Mouse (Mus musculus) midbrain, embryonic 14.5 days (tissue): ENCODE measurements at regions not wholly inside any gene's neighbourhood (a gene's known extent, or its start where the extent isn't known, plus 50 kb on each side); places are given as distances from the start of the nearest gene placed in this dataset.

Source experiments
- ATAC-seq: fragments of 200-750 bp; cut with Nextera tagmentation; 2 replicates; pipeline ENCODE4 v1.8.0; 2017; ENCODE audit warnings: moderate number of reproducible peaks, moderate library complexity; ENCODE audit not compliant: low FRiP score, low TSS enrichment
- DNase-seq: peaks from one replicate; pipeline ENCODE4 v3.0.0-alpha.2; 2015
- H3K27ac ChIP-seq: fragments of 300-500 bp; sonication (generic); replicated peaks from 2 replicates; pipeline ENCODE4 v1.5.1; 2014; ENCODE audit warnings: mild to moderate bottlenecking, low read depth, low read length, moderate library complexity
- H3K27me3 ChIP-seq: fragments of 300-500 bp; sonication (generic); 2 replicates; pipeline ENCODE4 v1.6.1; 2014; ENCODE audit warnings: low read length, control low read depth, mixed read lengths; ENCODE audit not compliant: control insufficient read depth, insufficient read depth
- H3K36me3 ChIP-seq: fragments of 300-500 bp; sonication (generic); 2 replicates; pipeline ENCODE4 v1.6.1; 2014; ENCODE audit warnings: low read length, control low read depth; ENCODE audit not compliant: control insufficient read depth, insufficient read depth
- H3K4me1 ChIP-seq: fragments of 300-500 bp; sonication (generic); 2 replicates; pipeline ENCODE4 v1.6.1; 2014; ENCODE audit warnings: mild to moderate bottlenecking, antibody characterized with exemption, low read length, control low read depth; ENCODE audit not compliant: control insufficient read depth, insufficient read depth
- H3K4me2 ChIP-seq: fragments of 300-500 bp; sonication (generic); 2 replicates; pipeline ENCODE4 v1.6.1; 2014; ENCODE audit warnings: mild to moderate bottlenecking, low read length, moderate library complexity
- H3K4me3 ChIP-seq: fragments of 300-500 bp; sonication (generic); replicated peaks from 2 replicates; pipeline ENCODE4 v1.5.1; 2014; ENCODE audit warnings: low read depth, low read length
- H3K9ac ChIP-seq: fragments of 300-500 bp; sonication (generic); replicated peaks from 2 replicates; pipeline ENCODE4 v1.6.1; 2014; ENCODE audit warnings: mild to moderate bottlenecking, low read length, moderate library complexity
- H3K9me3 ChIP-seq: fragments of 300-500 bp; sonication (generic); 2 replicates; pipeline ENCODE4 v1.6.1; 2016; ENCODE audit warnings: low read length, control low read depth, mixed read lengths; ENCODE audit not compliant: control insufficient read depth
- WGBS: fragments of 180-500 bp; shearing (Covaris S2); extraction: QIAGEN DNeasy Blood & Tissue Kit; methylation state at CpG from one replicate; pipeline ENCODE4 v1.1.7; 2014; 5-methylcytosine and 5-hydroxymethylcytosine counted together

GRCm38 (mm10) chr14:15061966-15062860 lies 259.0 kb downstream of the Nek10 start:
- Histone ChIP-seq H3K36me3 (no peaks in the 10 kb centered on the region), H3K27me3 (no peaks in the 10 kb centered on the region), H3K4me2 (no peak overlapping the region), H3K9ac (no peak overlapping the region), H3K4me1 (no peaks in the 10 kb centered on the region), H3K9me3 (no peaks in the 10 kb centered on the region), H3K27ac (0 out of 2 replicates have a peak overlapping the region, but pooled peaks have one; percentile 26), H3K4me3 (no peak overlapping the region)
- no peak for ATAC-seq
- 68% methylated on average over 5 of the region's 5 CpGs for WGBS
- no peak for DNase-seq

- Histone ChIP-seq H3K4me2 (no peak overlapping the region), H3K27ac (no peak overlapping the region), H3K9ac (no peak overlapping the region), H3K27me3 (no peaks in the 10 kb centered on the region), H3K9me3 (no peaks in the 10 kb centered on the region), H3K36me3 (no peaks in the 10 kb centered on the region), H3K4me3 (no peak overlapping the region), H3K4me1 (no peaks in the 10 kb centered on the region)
- DNase-seq (peak; percentile 26), ATAC-seq (0 out of 2 replicates have a peak, but pooled peaks have one; percentile 47)
- WGBS: 59% methylated on average over 4 of the region's 4 CpGs
Observed at GRCm38 (mm10) chr14:15062861-15063418, 259.7 kb downstream of the Nek10 start.

GRCm38 (mm10) chr14:15064991-15065525 lies 261.8 kb downstream of the Nek10 start:
- no peak for DNase-seq
- H3K4me2 ChIP-seq: no peak overlapping the region
- no peaks in the 10 kb centered on the region for H3K4me1 ChIP-seq
- H3K9ac ChIP-seq: no peak overlapping the region
- H3K36me3 ChIP-seq: no peaks in the 10 kb centered on the region
- no peak for ATAC-seq
- H3K27ac ChIP-seq: no peak overlapping the region
- no peaks in the 10 kb centered on the region for H3K9me3 ChIP-seq
- no peak overlapping the region for H3K4me3 ChIP-seq
- no peaks in the 10 kb centered on the region for H3K27me3 ChIP-seq
- WGBS: 77% methylated on average over 5 of the region's 5 CpGs

GRCm38 (mm10) chr14:15075877-15076276 lies 272.7 kb downstream of the Nek10 start:
- Histone ChIP-seq H3K27me3 (no peaks in the 10 kb centered on the region), H3K4me2 (no peak overlapping the region), H3K4me1 (no peaks in the 10 kb centered on the region), H3K9me3 (no peaks in the 10 kb centered on the region), H3K36me3 (no peaks in the 10 kb centered on the region), H3K27ac (no peak overlapping the region), H3K9ac (no peak overlapping the region), H3K4me3 (no peak overlapping the region)
- DNase-seq: peak; percentile 13
- WGBS: 37% methylated on average over 3 of the region's 3 CpGs
- no peak for ATAC-seq

- H3K4me3 ChIP-seq: no peak overlapping the region
- no peaks in the 10 kb centered on the region for H3K9me3 ChIP-seq
- no peaks in the 10 kb centered on the region for H3K27me3 ChIP-seq
- 37% methylated on average over 2 of the region's 2 CpGs for WGBS
- H3K9ac ChIP-seq: no peak overlapping the region
- H3K27ac ChIP-seq: no peak overlapping the region
- DNase-seq (no peak), ATAC-seq (peak; percentile 54; the same call in 1 of the 2 replicates)
- no peak overlapping the region for H3K4me2 ChIP-seq
- no peaks in the 10 kb centered on the region for H3K36me3 ChIP-seq
- no peaks in the 10 kb centered on the region for H3K4me1 ChIP-seq
Observed at GRCm38 (mm10) chr14:15082889-15083288, 279.7 kb downstream of the Nek10 start.

- Histone ChIP-seq H3K27ac (no peak overlapping the region), H3K4me3 (no peak overlapping the region), H3K9me3 (no peaks in the 10 kb centered on the region), H3K9ac (no peak overlapping the region), H3K36me3 (no peaks in the 10 kb centered on the region), H3K4me1 (no peaks in the 10 kb centered on the region), H3K27me3 (no peaks in the 10 kb centered on the region), H3K4me2 (no peak overlapping the region)
- ATAC-seq (no peak), DNase-seq (no peak)
- WGBS: 70% methylated on average over 1 of the region's 1 CpGs
Observed at GRCm38 (mm10) chr14:15083812-15084211, 280.6 kb downstream of the Nek10 start.

- Histone ChIP-seq H3K4me3 (no peak overlapping the region), H3K27me3 (no peaks in the 10 kb centered on the region), H3K9me3 (no peaks in the 10 kb centered on the region), H3K27ac (no peak overlapping the region), H3K9ac (no peak overlapping the region), H3K4me2 (no peak overlapping the region), H3K36me3 (no peaks in the 10 kb centered on the region), H3K4me1 (no peaks in the 10 kb centered on the region)
- ATAC-seq (no peak), DNase-seq (no peak)
- WGBS: 72% methylated on average over 5 of the region's 5 CpGs
Observed at GRCm38 (mm10) chr14:15087061-15087460, 283.8 kb downstream of the Nek10 start.

GRCm38 (mm10) chr14:15096865-15097264 lies 293.6 kb downstream of the Nek10 start:
- no peaks in the 10 kb centered on the region for H3K36me3 ChIP-seq
- 59% methylated on average over 1 of the region's 1 CpGs for WGBS
- no peaks in the 10 kb centered on the region for H3K9me3 ChIP-seq
- H3K4me1 ChIP-seq: no peaks in the 10 kb centered on the region
- H3K27ac ChIP-seq: no peak overlapping the region
- DNase-seq: no peak
- ATAC-seq: no peak
- no peaks in the 10 kb centered on the region for H3K27me3 ChIP-seq
- no peak overlapping the region for H3K4me2 ChIP-seq
- H3K4me3 ChIP-seq: no peak overlapping the region
- H3K9ac ChIP-seq: no peak overlapping the region
